Mouse (Mus musculus) embryonic facial prominence, embryonic 12.5 days (tissue): ENCODE data around the gene Pdcd10. TPM values are rescaled to one million over a fixed set of nuclear protein-coding genes. Genes with fewer than 3 reads are reported as not detected.
A peak's percentile ranks its signal among the peaks of the same experiment; 100 is the strongest.

Experiments used
- ATAC-seq: fragments of 200-750 bp; cut with Nextera tagmentation; 2 replicates; pipeline ENCODE4 v1.8.0; 2017; ENCODE audit not compliant: insufficient number of reproducible peaks, insufficient read depth, low FRiP score, low TSS enrichment
- H3K27ac ChIP-seq: fragments of 300-500 bp; sonication (generic); 2 replicates; pipeline ENCODE4 v1.5.1; 2016; ENCODE audit warnings: mild to moderate bottlenecking
- H3K27me3 ChIP-seq: fragments of 300-500 bp; sonication (generic); 2 replicates; pipeline ENCODE4 v1.6.1; 2016; ENCODE audit warnings: mild to moderate bottlenecking, moderate library complexity
- H3K36me3 ChIP-seq: fragments of 300-500 bp; sonication (generic); 2 replicates; pipeline ENCODE4 v1.6.1; 2016; ENCODE audit warnings: mild to moderate bottlenecking
- H3K4me1 ChIP-seq: fragments of 300-500 bp; sonication (generic); 2 replicates; pipeline ENCODE4 v1.6.1; 2016
- H3K4me2 ChIP-seq: fragments of 300-500 bp; sonication (generic); replicated peaks from 2 replicates; pipeline ENCODE4 v1.6.1; 2016; ENCODE audit warnings: mild to moderate bottlenecking, moderate library complexity
- H3K4me3 ChIP-seq: fragments of 300-500 bp; sonication (generic); 2 replicates; pipeline ENCODE4 v1.5.1; 2016; ENCODE audit warnings: mild to moderate bottlenecking
- H3K9ac ChIP-seq: fragments of 300-500 bp; sonication (generic); 2 replicates; pipeline ENCODE4 v1.6.1; 2016; ENCODE audit warnings: mild to moderate bottlenecking, moderate library complexity
- H3K9me3 ChIP-seq: fragments of 300-500 bp; sonication (generic); 2 replicates; pipeline ENCODE4 v1.6.1; 2016; ENCODE audit warnings: mild to moderate bottlenecking, moderate library complexity
- WGBS: fragments of 180-500 bp; shearing (Covaris S2); methylation state at CpG from one replicate; pipeline ENCODE4 v1.1.7; 2016; 5-methylcytosine and 5-hydroxymethylcytosine counted together
- polyA plus RNA-seq: library from polyadenylated mRNA; unstranded; fragments of >200 nt; fragmentation: Nextera tagmentation; extraction: Ambion mirVana; gene quantifications from 2 replicates; pipeline ENCODE4 v1.2.1, GENCODE M21; 2016

Gene Pdcd10
- polyA plus RNA-seq: 87.2 and 88.3 TPM in 2 replicates

DNA sequence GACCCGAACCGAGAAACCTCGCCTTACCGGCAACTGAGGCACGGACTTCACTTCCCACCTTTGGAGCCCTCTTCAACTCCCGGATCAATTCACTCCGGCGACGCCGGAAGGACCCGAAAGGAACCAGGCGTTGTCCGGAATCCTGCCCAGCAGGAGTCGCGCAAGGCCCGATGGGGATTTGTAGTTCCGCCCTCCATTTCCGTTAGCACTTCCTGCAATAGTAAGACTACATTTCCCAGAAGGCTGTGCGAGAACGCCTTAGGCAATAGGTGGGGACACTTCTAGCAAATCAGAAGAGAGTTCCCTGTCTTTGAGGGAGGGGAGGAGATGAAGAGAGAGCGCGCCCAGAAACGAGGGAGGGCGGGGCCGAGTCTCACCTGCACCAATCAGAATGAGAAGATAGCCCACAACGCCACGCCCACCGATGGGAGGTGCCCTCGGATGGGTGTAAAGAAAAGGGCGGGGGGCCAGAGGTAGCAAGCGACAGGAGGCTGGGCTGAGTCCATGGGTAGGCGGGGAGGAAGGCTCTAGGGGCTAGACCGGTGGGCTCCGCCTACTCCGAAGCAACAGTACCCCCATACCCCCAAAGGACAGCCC is at the start of gene Pdcd10:
TSS of gene Pdcd10 (minus strand) at position 162 of the 597 bp plus-strand sequence.
- Histone ChIP-seq H3K4me3 (peak within 1 kb of the TSS; percentile 90), H3K4me2 (peak within 1 kb of the TSS; percentile 81), H3K9me3 (no peaks in the 10 kb centered on the region), H3K27ac (peak within 1 kb of the TSS; percentile 75), H3K9ac (peak within 1 kb of the TSS; percentile 92), H3K4me1 (peaks cover 8% of the 10 kb centered on the region), H3K27me3 (no peaks in the 10 kb centered on the region), H3K36me3 (no peaks in the 10 kb centered on the region)
- under 1% methylated on average over 35 of the region's 35 CpGs for WGBS
- peak; percentile 99 for ATAC-seq

DNA sequence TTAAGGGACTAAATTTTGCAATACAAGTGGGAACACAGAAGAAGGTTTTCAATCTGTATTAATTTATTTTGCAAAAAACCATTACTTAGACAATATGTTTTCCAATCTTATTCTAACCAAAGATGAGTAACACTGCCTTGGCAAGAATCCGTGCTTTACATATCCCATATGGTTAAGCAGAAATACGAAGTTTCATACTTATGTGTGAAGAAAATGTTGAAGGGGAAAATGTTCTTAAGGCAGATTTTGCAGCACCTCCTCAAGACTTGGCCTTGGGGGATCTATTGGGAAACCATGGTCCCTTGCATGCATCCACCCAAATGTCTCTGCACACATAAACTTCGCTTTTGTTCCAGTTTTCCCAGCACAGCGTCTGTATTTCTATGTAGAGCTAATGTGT is 28.2 kb upstream of the Pdcd10 start:
- no peak overlapping the region for H3K9ac ChIP-seq
- 87% methylated on average over 4 of the region's 4 CpGs for WGBS
- H3K4me1 ChIP-seq: no peaks in the 10 kb centered on the region
- ATAC-seq: no peak
- no peaks in the 10 kb centered on the region for H3K36me3 ChIP-seq
- H3K27me3 ChIP-seq: no peaks in the 10 kb centered on the region
- no peak overlapping the region for H3K4me2 ChIP-seq
- no peak overlapping the region for H3K4me3 ChIP-seq
- no peak overlapping the region for H3K27ac ChIP-seq
- no peaks in the 10 kb centered on the region for H3K9me3 ChIP-seq

DNA sequence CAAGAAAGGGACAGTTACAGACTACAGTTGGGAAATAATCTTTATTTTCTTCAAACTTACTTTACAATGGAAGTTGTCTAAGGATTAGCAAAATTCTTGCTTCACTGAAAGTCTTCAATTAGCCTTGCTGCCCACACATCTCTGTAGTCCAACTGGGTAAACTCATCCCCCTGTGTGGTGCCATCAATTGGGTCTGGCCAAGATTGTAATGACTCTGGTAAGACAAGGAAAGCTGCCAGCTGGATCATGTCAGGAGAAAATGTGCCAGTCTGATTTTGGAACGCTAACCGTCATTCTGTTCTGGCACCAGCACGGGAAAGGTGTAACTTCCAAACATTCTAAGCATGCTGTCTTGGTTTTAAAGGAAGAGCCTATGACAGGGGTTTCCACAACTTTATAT is 26.6 kb upstream of the Pdcd10 start:
- Histone ChIP-seq H3K4me2 (no peak overlapping the region), H3K4me1 (no peaks in the 10 kb centered on the region), H3K27ac (no peak overlapping the region), H3K36me3 (no peaks in the 10 kb centered on the region), H3K9ac (no peak overlapping the region), H3K9me3 (no peaks in the 10 kb centered on the region), H3K27me3 (no peaks in the 10 kb centered on the region), H3K4me3 (no peak overlapping the region)
- 88% methylated on average over 3 of the region's 3 CpGs for WGBS
- ATAC-seq: no peak

DNA sequence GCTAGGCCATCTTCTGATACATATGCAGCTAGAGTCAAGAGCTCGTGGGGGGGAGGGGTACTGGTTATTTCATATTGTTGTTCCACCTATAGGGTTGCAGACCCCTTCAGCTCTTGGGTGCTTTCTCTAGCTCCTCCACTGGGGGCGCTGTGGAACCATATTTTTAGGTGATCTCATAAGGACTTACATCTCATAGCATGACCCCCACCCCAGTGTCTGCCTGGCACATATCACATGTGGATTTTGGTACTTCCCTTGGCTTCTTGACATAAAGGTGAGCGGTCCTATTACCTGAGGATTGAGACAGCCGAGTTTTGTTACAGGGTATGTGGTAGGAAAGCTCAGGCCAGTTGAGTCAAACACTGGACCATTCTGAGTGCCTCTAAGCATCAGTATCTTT is 22.7 kb upstream of the Pdcd10 start:
- no peak overlapping the region for H3K27ac ChIP-seq
- no peak for ATAC-seq
- no peaks in the 10 kb centered on the region for H3K27me3 ChIP-seq
- H3K9ac ChIP-seq: no peak overlapping the region
- no peaks in the 10 kb centered on the region for H3K4me1 ChIP-seq
- H3K4me3 ChIP-seq: no peak overlapping the region
- H3K9me3 ChIP-seq: no peaks in the 10 kb centered on the region
- WGBS: 55% methylated on average over 4 of the region's 4 CpGs
- H3K36me3 ChIP-seq: no peaks in the 10 kb centered on the region
- no peak overlapping the region for H3K4me2 ChIP-seq

DNA sequence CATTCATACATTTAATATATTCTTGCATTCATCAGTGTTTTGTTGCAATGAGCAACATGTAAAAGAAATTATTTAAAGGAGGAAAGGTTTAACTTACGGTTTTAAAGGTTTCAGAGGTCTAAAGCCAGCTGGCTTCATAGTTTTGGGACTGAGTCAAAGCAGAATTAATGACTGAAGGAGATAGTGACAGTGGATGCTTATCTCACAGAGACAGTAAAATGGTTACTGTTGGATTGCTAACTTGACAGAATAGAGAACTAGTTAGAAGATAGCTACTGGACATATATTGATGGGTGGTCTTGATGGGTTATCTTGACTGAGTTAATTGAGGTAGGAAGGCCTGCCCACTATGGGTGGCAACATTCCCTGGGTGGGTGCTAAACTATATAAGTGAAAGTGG is 18.9 kb upstream of the Pdcd10 start:
- no peaks in the 10 kb centered on the region for H3K9me3 ChIP-seq
- no peaks in the 10 kb centered on the region for H3K36me3 ChIP-seq
- no peak overlapping the region for H3K4me2 ChIP-seq
- H3K4me1 ChIP-seq: no peaks in the 10 kb centered on the region
- H3K27ac ChIP-seq: no peak overlapping the region
- no peak overlapping the region for H3K4me3 ChIP-seq
- H3K9ac ChIP-seq: no peak overlapping the region
- 75% methylated on average over 1 of the region's 1 CpGs for WGBS
- ATAC-seq: no peak
- H3K27me3 ChIP-seq: no peaks in the 10 kb centered on the region

DNA sequence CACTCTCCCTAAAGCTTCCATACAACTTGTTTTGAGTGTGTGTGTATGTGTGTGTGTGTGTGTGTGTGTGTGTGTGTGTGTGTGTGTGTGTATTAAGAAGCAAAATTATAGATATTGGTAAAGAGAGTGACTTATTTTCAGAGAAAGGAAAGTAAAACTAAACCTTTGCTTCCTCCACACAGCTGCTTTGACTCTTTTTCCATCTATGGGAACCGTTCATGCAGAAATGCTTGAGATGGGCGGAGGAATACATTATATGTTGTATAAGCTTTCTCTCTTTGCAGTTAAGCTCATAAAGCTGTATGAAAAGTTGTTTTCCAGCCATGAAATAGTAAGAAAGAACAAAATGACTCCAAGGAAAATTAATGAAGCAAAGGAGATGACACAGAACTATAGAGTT is 17.4 kb upstream of the Pdcd10 start:
- WGBS: 67% methylated on average over 2 of the region's 2 CpGs
- Histone ChIP-seq H3K4me3 (no peak overlapping the region), H3K27ac (no peak overlapping the region), H3K9me3 (no peaks in the 10 kb centered on the region), H3K9ac (no peak overlapping the region), H3K4me1 (no peaks in the 10 kb centered on the region), H3K4me2 (no peak overlapping the region), H3K36me3 (no peaks in the 10 kb centered on the region), H3K27me3 (no peaks in the 10 kb centered on the region)
- no peak for ATAC-seq

DNA sequence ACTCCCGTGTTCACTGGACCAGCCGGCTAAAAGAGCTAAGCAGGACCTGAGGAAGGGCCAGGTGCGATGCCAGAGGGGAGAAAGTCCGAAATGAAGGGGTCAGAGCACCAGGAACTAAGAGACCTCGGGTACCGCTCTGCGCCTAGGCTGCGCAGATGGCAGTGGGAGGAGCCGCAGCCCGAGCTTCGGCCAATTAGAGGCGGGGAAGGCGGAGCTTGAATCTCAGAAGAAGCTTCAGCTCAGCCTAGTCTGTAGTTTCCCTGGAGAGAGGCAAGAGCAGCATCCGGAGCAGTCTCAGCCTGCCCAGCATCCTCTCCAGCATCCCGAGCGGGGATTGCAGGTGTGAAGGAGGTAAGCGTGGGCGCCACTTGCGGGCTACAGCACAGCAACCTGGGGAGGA is 636 bp upstream of the Pdcd10 start, which contains the start of gene Serpini1:
TSS of gene Serpini1 (plus strand) at position 256 of the 400 bp plus-strand sequence.
- Histone ChIP-seq H3K9ac (peak within 1 kb of the TSS; percentile 92), H3K4me2 (peak within 1 kb of the TSS; percentile 81), H3K27ac (peak within 1 kb of the TSS; percentile 75), H3K27me3 (no peaks in the 10 kb centered on the region), H3K4me3 (peak within 1 kb of the TSS; percentile 90), H3K4me1 (peaks cover 8% of the 10 kb centered on the region), H3K9me3 (no peaks in the 10 kb centered on the region), H3K36me3 (no peaks in the 10 kb centered on the region)
- ATAC-seq: peak; percentile 96
- WGBS: under 1% methylated on average over 19 of the region's 19 CpGs

DNA sequence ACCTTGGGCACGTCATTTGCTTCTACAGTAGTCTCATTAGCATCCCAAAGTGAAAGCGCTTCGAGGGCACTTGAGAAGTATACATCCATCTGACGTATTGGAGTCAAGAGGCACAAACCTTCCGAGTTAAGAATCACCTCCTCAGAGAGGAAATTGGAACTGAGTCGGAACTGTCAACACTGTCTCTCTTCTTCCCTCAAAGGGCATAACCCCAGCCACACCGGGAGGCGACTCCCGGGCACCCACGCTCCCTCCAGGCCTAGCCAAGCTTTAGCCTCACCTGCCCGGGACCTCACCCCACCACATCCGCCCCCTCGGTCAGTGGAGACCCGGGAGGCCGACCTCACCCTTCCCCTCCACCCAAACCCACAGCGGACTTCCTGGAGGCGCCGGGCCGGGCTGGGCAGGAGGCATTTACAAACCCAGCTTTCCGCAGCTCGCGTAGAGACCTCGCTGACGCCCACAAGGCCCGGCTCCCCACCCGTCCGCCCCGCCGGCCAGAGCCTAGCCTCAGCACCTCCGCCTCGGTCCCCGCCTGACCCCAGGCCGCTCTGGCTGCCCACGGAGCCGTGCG is 448 bp downstream of the Pdcd10 start:
- H3K27ac ChIP-seq: peak overlapping the region; percentile 75
- H3K4me3 ChIP-seq: peak overlapping the region; percentile 90
- no peaks in the 10 kb centered on the region for H3K27me3 ChIP-seq
- H3K4me1 ChIP-seq: peaks cover 8% of the 10 kb centered on the region
- no peak; the same call in 1 of the 2 replicates for ATAC-seq
- H3K36me3 ChIP-seq: no peaks in the 10 kb centered on the region
- peak overlapping the region; percentile 81 for H3K4me2 ChIP-seq
- WGBS: under 1% methylated on average over 36 of the region's 36 CpGs
- no peaks in the 10 kb centered on the region for H3K9me3 ChIP-seq
- H3K9ac ChIP-seq: peak overlapping the region; percentile 92

DNA sequence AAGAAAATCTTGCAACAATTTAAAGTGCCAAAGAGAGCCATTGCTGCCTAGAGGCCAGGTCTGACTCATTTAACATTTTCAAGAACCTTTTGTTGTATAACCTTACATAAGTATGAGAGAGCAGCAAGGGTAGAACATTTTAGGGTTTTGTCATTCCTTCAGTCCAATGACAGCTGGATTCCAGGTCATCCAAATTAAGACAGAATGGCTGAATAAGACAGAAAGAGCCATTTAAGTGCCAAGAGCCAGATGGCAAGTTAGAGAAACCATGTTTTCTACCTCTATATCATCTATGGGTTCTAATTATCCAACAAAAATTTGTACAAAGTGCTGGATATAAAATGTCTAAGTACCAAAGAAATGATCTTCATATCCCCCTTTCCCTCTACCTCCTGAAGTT is 5.4 kb downstream of the Pdcd10 start:
- no peak overlapping the region for H3K4me2 ChIP-seq
- no peak for ATAC-seq

DNA sequence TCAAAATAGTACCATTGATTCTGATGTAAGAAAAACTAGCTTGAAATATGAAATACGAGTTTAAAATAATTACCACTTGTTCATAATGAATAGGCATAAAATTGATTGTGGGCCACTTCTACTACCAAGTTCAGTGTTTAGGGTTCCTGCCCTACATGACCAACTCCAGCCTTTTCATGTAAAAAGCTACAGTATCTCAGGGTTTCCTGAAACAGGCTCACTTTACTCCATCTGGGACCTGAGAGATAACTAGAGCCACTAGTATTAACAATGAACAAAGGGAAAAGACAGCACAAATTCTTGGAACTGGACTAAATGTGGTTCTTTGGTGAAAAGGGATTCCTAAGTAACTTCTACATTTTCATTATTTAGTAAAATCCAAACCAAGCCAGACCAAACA is 12.4 kb downstream of the Pdcd10 start:
- no peaks in the 10 kb centered on the region for H3K9me3 ChIP-seq
- no peaks in the 10 kb centered on the region for H3K4me1 ChIP-seq
- H3K4me2 ChIP-seq: no peak overlapping the region
- no peak overlapping the region for H3K27ac ChIP-seq
- no peak overlapping the region for H3K4me3 ChIP-seq
- H3K9ac ChIP-seq: no peak overlapping the region
- 86% methylated on average over 1 of the region's 1 CpGs for WGBS
- no peaks in the 10 kb centered on the region for H3K27me3 ChIP-seq
- H3K36me3 ChIP-seq: no peaks in the 10 kb centered on the region
- no peak for ATAC-seq

More for the DNA sequence above, 5.4 kb downstream of the Pdcd10 start:
- no peak overlapping the region for H3K9ac ChIP-seq
- H3K4me1 ChIP-seq: peaks cover 4% of the 10 kb centered on the region
- no peak overlapping the region for H3K4me3 ChIP-seq
- H3K27ac ChIP-seq: no peak overlapping the region
- H3K9me3 ChIP-seq: no peaks in the 10 kb centered on the region
- no peaks in the 10 kb centered on the region for H3K36me3 ChIP-seq
- no peaks in the 10 kb centered on the region for H3K27me3 ChIP-seq

DNA sequence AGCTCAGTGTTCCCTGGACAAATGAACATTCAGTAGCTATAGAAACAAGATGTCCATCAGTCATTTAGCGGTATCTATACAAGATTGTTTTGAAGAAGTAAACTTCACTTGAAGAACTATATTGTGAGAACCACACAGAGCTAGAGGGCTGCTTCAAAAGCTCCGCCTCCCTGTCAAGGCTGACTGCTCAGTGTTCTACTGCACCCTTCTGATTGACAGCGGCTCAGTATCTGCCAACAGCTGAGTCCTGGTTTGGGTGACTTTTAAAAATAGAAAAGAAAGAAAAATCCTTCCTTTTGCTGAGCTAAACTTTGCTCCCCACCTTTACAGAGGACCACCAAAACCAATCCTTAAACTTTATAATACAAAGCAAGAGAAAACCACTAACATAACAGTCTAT is 13.8 kb downstream of the Pdcd10 start:
- H3K9ac ChIP-seq: no peak overlapping the region
- 82% methylated on average over 3 of the region's 3 CpGs for WGBS
- no peak overlapping the region for H3K27ac ChIP-seq
- H3K4me1 ChIP-seq: no peaks in the 10 kb centered on the region
- no peaks in the 10 kb centered on the region for H3K36me3 ChIP-seq
- no peak for ATAC-seq
- no peaks in the 10 kb centered on the region for H3K27me3 ChIP-seq
- no peaks in the 10 kb centered on the region for H3K9me3 ChIP-seq
- H3K4me3 ChIP-seq: no peak overlapping the region
- H3K4me2 ChIP-seq: no peak overlapping the region

DNA sequence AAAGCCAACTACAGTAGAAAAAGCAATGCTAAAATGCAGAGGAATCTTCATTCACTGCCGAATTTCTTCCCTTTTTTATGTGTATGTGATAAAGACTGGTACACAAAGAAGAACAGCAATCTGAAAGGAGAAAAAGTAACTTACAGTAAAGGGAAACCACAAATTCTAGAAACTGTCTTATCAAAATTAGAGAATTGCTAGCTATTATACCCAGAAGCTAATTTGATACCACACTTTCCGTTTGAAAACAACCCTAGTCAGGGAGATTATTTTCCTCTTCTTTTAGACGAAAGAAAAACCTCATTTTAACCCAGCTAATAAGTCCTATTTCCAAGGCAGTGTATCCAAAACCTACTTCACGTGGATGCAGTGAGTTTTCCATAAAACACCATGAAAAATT is 15.4 kb downstream of the Pdcd10 start:
- peaks cover 6% of the 10 kb centered on the region for H3K36me3 ChIP-seq
- no peaks in the 10 kb centered on the region for H3K9me3 ChIP-seq
- 90% methylated on average over 4 of the region's 4 CpGs for WGBS
- H3K4me1 ChIP-seq: no peaks in the 10 kb centered on the region
- no peak for ATAC-seq
- no peaks in the 10 kb centered on the region for H3K27me3 ChIP-seq
- H3K4me2 ChIP-seq: no peak overlapping the region
- H3K9ac ChIP-seq: no peak overlapping the region
- H3K27ac ChIP-seq: no peak overlapping the region
- H3K4me3 ChIP-seq: no peak overlapping the region
